Mouse (Mus musculus) stomach, embryonic 14.5 days (tissue): ENCODE measurements around the gene Slc37a1. TPM values are rescaled to one million over a fixed set of nuclear protein-coding genes. Genes with fewer than 3 reads are reported as not detected.
A peak's percentile ranks its signal among the peaks of the same experiment; 100 is the strongest.

Experiments used
- ATAC-seq: fragments of 200-750 bp; cut with Nextera tagmentation; 2 replicates; pipeline ENCODE4 v1.8.0; 2017; ENCODE audit warnings: low read depth, moderate TSS enrichment; ENCODE audit not compliant: insufficient number of reproducible peaks, insufficient read depth, low FRiP score
- H3K27ac ChIP-seq: fragments of 300-500 bp; sonication (generic); 2 replicates; pipeline ENCODE4 v1.5.1; 2014; ENCODE audit warnings: mild to moderate bottlenecking, low read length, moderate library complexity, mixed read lengths
- H3K27me3 ChIP-seq: fragments of 300-500 bp; sonication (generic); 2 replicates; pipeline ENCODE4 v1.6.1; 2014; ENCODE audit warnings: low read length, control low read depth, mixed read lengths; ENCODE audit not compliant: control insufficient read depth, insufficient read depth
- H3K36me3 ChIP-seq: fragments of 300-500 bp; sonication (generic); 2 replicates; pipeline ENCODE4 v1.6.1; 2014; ENCODE audit warnings: mild to moderate bottlenecking, control low read depth, low read length, moderate library complexity, mixed read lengths; ENCODE audit not compliant: control insufficient read depth, insufficient read depth
- H3K4me1 ChIP-seq: fragments of 300-500 bp; sonication (generic); 2 replicates; pipeline ENCODE4 v1.6.1; 2014; ENCODE audit warnings: low read length, control low read depth, mixed read lengths; ENCODE audit not compliant: control insufficient read depth, insufficient read depth
- H3K4me2 ChIP-seq: fragments of 300-500 bp; sonication (generic); replicated peaks from 2 replicates; pipeline ENCODE4 v1.6.1; 2014; ENCODE audit warnings: low read depth, low read length, control low read depth
- H3K4me3 ChIP-seq: fragments of 300-500 bp; sonication (generic); 2 replicates; pipeline ENCODE4 v1.5.1; 2014; ENCODE audit warnings: low read depth, low read length, control low read depth
- H3K9ac ChIP-seq: fragments of 300-500 bp; sonication (generic); replicated peaks from 2 replicates; pipeline ENCODE4 v1.6.1; 2014; ENCODE audit warnings: low read depth, mild to moderate bottlenecking, control low read depth, low read length, moderate library complexity, mixed read lengths
- H3K9me3 ChIP-seq: fragments of 300-500 bp; sonication (generic); 2 replicates; pipeline ENCODE4 v1.6.1; 2016; ENCODE audit warnings: low read depth, low read length, control low read depth; ENCODE audit not compliant: control insufficient read depth
- WGBS: fragments of 180-500 bp; shearing (Covaris S2); extraction: QIAGEN DNeasy Blood & Tissue Kit; methylation state at CpG from one replicate; pipeline ENCODE4 v1.1.7; 2014; 5-methylcytosine and 5-hydroxymethylcytosine counted together
- polyA plus RNA-seq: library from polyadenylated mRNA; unstranded; fragments of >200 nt; fragmentation: Nextera tagmentation; extraction: Ambion mirVana; gene quantifications from 2 replicates; pipeline ENCODE4 v1.2.1, GENCODE M21; 2014

Slc37a1 gene
- polyA plus RNA-seq, 1 experiment from 2014 or later: 10.1 TPM

GRCm38 (mm10) chr17:31271136-31271851 is 15.3 kb upstream of the Slc37a1 start:
- no peak overlapping the region for H3K4me2 ChIP-seq
- no peak for ATAC-seq
- WGBS: 35% methylated on average over 7 of the region's 7 CpGs
- H3K4me3 ChIP-seq: no peak overlapping the region
- H3K9ac ChIP-seq: no peak overlapping the region
- H3K36me3 ChIP-seq: no peaks in the 10 kb centered on the region
- H3K27me3 ChIP-seq: no peaks in the 10 kb centered on the region
- no peaks in the 10 kb centered on the region for H3K4me1 ChIP-seq
- no peak overlapping the region for H3K27ac ChIP-seq
- no peaks in the 10 kb centered on the region for H3K9me3 ChIP-seq

- no peaks in the 10 kb centered on the region for H3K36me3 ChIP-seq
- H3K9me3 ChIP-seq: no peaks in the 10 kb centered on the region
- H3K4me3 ChIP-seq: no peak overlapping the region
- no peaks in the 10 kb centered on the region for H3K27me3 ChIP-seq
- H3K27ac ChIP-seq: no peak overlapping the region
- WGBS: 85% methylated on average over 9 of the region's 9 CpGs
- H3K9ac ChIP-seq: no peak overlapping the region
- no peak for ATAC-seq
- no peaks in the 10 kb centered on the region for H3K4me1 ChIP-seq
- H3K4me2 ChIP-seq: no peak overlapping the region
Measured at GRCm38 (mm10) chr17:31272416-31273165, 14.0 kb upstream of the Slc37a1 start.

GRCm38 (mm10) chr17:31273631-31274030 is 13.0 kb upstream of the Slc37a1 start:
- no peak for ATAC-seq
- Histone ChIP-seq H3K36me3 (no peaks in the 10 kb centered on the region), H3K27me3 (no peaks in the 10 kb centered on the region), H3K9me3 (no peaks in the 10 kb centered on the region), H3K9ac (no peak overlapping the region), H3K4me2 (no peak overlapping the region), H3K4me1 (no peaks in the 10 kb centered on the region), H3K27ac (no peak overlapping the region), H3K4me3 (no peak overlapping the region)
- 86% methylated on average over 8 of the region's 8 CpGs for WGBS

GRCm38 (mm10) chr17:31275181-31275580 is 11.4 kb upstream of the Slc37a1 start:
- no peaks in the 10 kb centered on the region for H3K4me1 ChIP-seq
- no peak overlapping the region for H3K9ac ChIP-seq
- no peaks in the 10 kb centered on the region for H3K9me3 ChIP-seq
- no peak for ATAC-seq
- no peaks in the 10 kb centered on the region for H3K36me3 ChIP-seq
- WGBS: 72% methylated on average over 6 of the region's 6 CpGs
- no peaks in the 10 kb centered on the region for H3K27me3 ChIP-seq
- H3K4me3 ChIP-seq: no peak overlapping the region
- H3K27ac ChIP-seq: no peak overlapping the region
- no peak overlapping the region for H3K4me2 ChIP-seq

GRCm38 (mm10) chr17:31276207-31276921 is 10.2 kb upstream of the Slc37a1 start:
- Histone ChIP-seq H3K27me3 (no peaks in the 10 kb centered on the region), H3K4me3 (peak overlapping the region; percentile 20; the same call in 1 of the 2 replicates), H3K4me1 (no peaks in the 10 kb centered on the region), H3K4me2 (peak overlapping the region; percentile 51), H3K9ac (no peak overlapping the region), H3K36me3 (no peaks in the 10 kb centered on the region), H3K9me3 (no peaks in the 10 kb centered on the region), H3K27ac (no peak overlapping the region)
- ATAC-seq: peak; percentile 19; the same call in 1 of the 2 replicates
- 31% methylated on average over 9 of the region's 9 CpGs for WGBS

GRCm38 (mm10) chr17:31276922-31277918 is 9.4 kb upstream of the Slc37a1 start, which contains the start of gene Rsph1:
Rsph1 (minus strand) TSS chr17:31277383.
- peak within 1 kb of the TSS; percentile 51 for H3K4me2 ChIP-seq
- H3K4me3 ChIP-seq: peak within 1 kb of the TSS; percentile 20
- peak; percentile 88 for ATAC-seq
- 10% methylated on average over 44 of the region's 44 CpGs for WGBS
- no peak within 1 kb of the TSS for H3K9ac ChIP-seq
- H3K27ac ChIP-seq: no peak within 1 kb of the TSS
- no peaks in the 10 kb centered on the region for H3K27me3 ChIP-seq
- no peaks in the 10 kb centered on the region for H3K9me3 ChIP-seq
- H3K36me3 ChIP-seq: no peaks in the 10 kb centered on the region
- H3K4me1 ChIP-seq: no peaks in the 10 kb centered on the region

GRCm38 (mm10) chr17:31277931-31278330 is 8.7 kb upstream of the Slc37a1 start:
- 71% methylated on average over 4 of the region's 4 CpGs for WGBS
- Histone ChIP-seq H3K4me3 (no peak overlapping the region), H3K36me3 (no peaks in the 10 kb centered on the region), H3K4me1 (no peaks in the 10 kb centered on the region), H3K27ac (no peak overlapping the region), H3K9me3 (no peaks in the 10 kb centered on the region), H3K27me3 (no peaks in the 10 kb centered on the region), H3K9ac (no peak overlapping the region), H3K4me2 (no peak overlapping the region)
- ATAC-seq: no peak
